In the genomic region with DNA sequence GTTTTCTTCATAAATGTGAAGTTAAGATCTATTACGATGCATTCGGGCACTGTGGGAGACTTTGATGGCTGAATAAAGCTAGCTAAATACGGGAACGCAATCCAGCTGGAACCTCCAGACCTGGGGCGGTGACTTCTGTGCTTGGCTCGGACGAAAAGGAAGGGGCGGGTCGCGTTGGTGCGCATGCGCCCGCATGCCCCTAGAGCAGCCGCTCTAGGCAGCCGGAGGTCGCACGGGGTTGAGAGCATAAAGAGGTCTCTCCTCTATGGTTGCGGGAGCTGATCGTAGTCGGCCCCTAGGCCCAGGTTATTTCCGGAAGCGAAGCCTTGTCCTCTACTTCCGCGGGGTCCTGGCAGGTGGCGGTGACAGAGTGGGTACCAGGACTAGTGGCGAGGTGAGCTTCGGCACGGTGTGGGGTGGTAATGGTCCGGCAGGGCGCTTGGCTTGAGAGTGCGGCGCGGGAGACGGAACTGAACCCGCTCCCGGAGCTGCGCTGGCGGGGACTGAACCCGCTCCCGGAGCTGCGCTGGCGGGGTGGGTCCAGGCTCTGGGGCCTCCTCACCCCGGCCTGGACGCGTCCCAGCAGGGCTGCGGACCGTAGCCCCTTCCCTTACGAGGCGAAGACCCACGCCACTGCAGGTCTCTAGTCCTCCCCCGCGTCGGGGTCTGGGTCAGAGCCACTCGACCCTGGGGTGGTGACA, we compare ENCODE assay signal across 8 mouse cellular contexts. TPM values are rescaled to one million over a fixed set of nuclear protein-coding genes. Genes with fewer than 3 reads are reported as not detected.
A peak's percentile ranks its signal among the peaks of the same experiment; 100 is the strongest.
DNase-seq lines count a peak whose midpoint lies in the region; ATAC-seq lines count a peak whose summit lies in the region.

Bfar (plus strand) TSS at position 174 of the 701 bp plus-strand sequence.
3110001I22Rik (plus strand) TSS at position 245 of the 701 bp plus-strand sequence.

- peaks cover 29% of the 10 kb centered on the region for H3K4me1 ChIP-seq in hindbrain, embryonic 13.5 days (replicated peaks)

- peak within 1 kb of the TSS; percentile 89 for H3K27ac ChIP-seq in hindbrain, embryonic 13.5 days

- peaks cover 3% of the 10 kb centered on the region for H3K36me3 ChIP-seq in hindbrain, embryonic 13.5 days

- under 1% methylated on average over 54 of the region's 54 CpGs for WGBS in hindbrain, embryonic 13.5 days

- no peaks in the 10 kb centered on the region for H3K27me3 ChIP-seq in hindbrain, embryonic 13.5 days

- peak within 1 kb of the TSS; percentile 94 for H3K4me3 ChIP-seq in hindbrain, embryonic 13.5 days

- peak; percentile 92 for ATAC-seq in hindbrain, embryonic 13.5 days (ENCODE audit: low FRiP score)

- no peaks in the 10 kb centered on the region for H3K9me3 ChIP-seq in hindbrain, embryonic 13.5 days

- peak within 1 kb of the TSS; percentile 83 for H3K4me2 ChIP-seq in hindbrain, embryonic 13.5 days

- peak; percentile 96 for DNase-seq in NIH3T3 (ENCODE audit: low read depth)
- peak; percentile 93 to 96 for DNase-seq in cerebellum, postnatal 10 days
- peak; percentile 86 to 87 for DNase-seq in frontal cortex, postnatal 10 days (ENCODE audit: low spot score in 2 of 2)
- peak; percentile 72 to 73 for DNase-seq in layer of hippocampus, postnatal 25 days (ENCODE audit: extremely low spot score in 1 of 2, low spot score in 1 of 2)
- DNase-seq in lung, postnatal 25 days (ENCODE audit: low spot score) = peak; percentile 92
- peak; percentile 97 for DNase-seq in retina, embryonic 14.5 days (ENCODE audit: low spot score)
- peak; percentile 91 for DNase-seq in thymus, postnatal 4 days

- peak within 1 kb of the TSS; percentile 96 for H3K9ac ChIP-seq in hindbrain, embryonic 13.5 days

RNA-seq across cellular contexts. Expression of gene Bfar, which starts in this region (rescaled TPM):
- 51.5 and 54.6 TPM in 2 replicates for polyA plus RNA-seq in hindbrain, embryonic 13.5 days (2015; fragmentation: Nextera tagmentation; extraction: Ambion mirVana)
- 10 to 100 TPM; 35.0 to 40.4 TPM for total RNA-seq in layer of hippocampus, postnatal 25 days (2021)

RNA-seq across cellular contexts. Expression of gene 3110001I22Rik, which starts in this region (rescaled TPM):
- polyA plus RNA-seq in hindbrain, embryonic 13.5 days (2015; fragmentation: Nextera tagmentation; extraction: Ambion mirVana) = 8.5 and 8.9 TPM in 2 replicates
- 1 to 10 TPM; 3.5 to 3.6 TPM for total RNA-seq in layer of hippocampus, postnatal 25 days (2021)

Comparison
In these comparisons a context has a peak if more than half of its experiments do, and no peak if none do; other contexts are left out.
1. Peak in every context shown above with its lines: DNase-seq, ATAC-seq, H3K4me3 ChIP-seq and H3K27ac ChIP-seq.